Mouse (Mus musculus) cortical plate, adult 2 months (tissue): ENCODE data around the gene Gabrr1.

Source experiments
- CTCF ChIP-seq: fragments of 200-500 bp; IDR thresholded peaks from 2 replicates; pipeline ENCODE4 v1.5.1; 2011; ENCODE audit warnings: mild to moderate bottlenecking, control low read depth, low read length; ENCODE audit not compliant: insufficient read depth; ENCODE audit errors: extremely low read depth
- POLR2A ChIP-seq: fragments of 200-500 bp; IDR thresholded peaks from 2 replicates; pipeline ENCODE4 v1.6.1; 2011; ENCODE audit warnings: mild to moderate bottlenecking, low read length, control low read depth; ENCODE audit not compliant: insufficient read depth; ENCODE audit errors: extremely low read depth

DNA sequence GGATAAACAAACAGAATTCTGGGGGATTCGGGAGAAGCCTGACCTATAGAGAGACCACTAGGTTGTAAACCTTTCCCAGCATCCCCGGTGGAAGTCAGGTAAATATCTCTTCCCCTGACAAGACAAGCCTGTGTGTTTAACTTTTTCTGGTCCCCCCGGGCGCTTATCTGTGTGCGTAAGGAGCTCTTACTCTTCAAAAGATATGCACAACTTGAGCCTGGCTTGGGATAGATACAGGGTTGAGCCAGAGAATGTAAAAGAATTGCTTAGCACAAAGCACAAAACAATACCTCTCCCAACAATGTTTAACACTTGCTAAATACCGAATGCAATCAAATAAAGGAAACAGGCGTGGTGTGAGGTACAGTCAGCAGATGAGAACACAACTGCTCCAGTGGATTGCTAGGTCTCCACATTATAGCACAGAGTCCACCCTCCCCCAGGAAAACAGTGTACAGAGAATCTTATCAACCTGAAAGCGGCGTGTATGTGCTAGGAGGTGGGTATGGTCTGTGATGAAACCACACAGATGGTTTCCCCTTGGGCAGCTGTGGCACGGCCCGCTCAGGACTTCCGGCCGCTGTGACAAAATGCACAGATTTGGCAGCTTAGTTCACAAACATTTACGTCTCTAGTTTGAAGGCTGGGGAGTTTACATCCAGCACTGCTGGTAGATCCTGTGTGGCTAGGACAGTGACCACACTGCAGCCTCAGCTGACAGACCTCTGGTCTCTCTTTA is 22.4 kb upstream of the Gabrr1 start:
- TF ChIP-seq CTCF (no peak), POLR2A (no peak)
